Mouse (Mus musculus) bone marrow macrophage, adult 2 months (primary cell): ENCODE data around the gene Tubg2.

Experiments used
- CTCF ChIP-seq: IDR thresholded peaks from 2 replicates; pipeline ENCODE4 v1.5.1; 2012; ENCODE audit warnings: low read depth, mild to moderate bottlenecking, low read length, moderate library complexity
- POLR2A ChIP-seq: IDR thresholded peaks from 2 replicates; pipeline ENCODE4 v1.6.1; 2012; ENCODE audit warnings: mild to moderate bottlenecking, low read depth, low read length, borderline replicate concordance

GRCm38 (mm10) chr11:101166357-101166756, 10.7 kb downstream of the Tubg2 start:
- TF ChIP-seq CTCF (no peak), POLR2A (no peak)
